Mouse (Mus musculus) C2C12 (cell line): ENCODE data around the gene Il23r. TPM values are rescaled to one million over a fixed set of nuclear protein-coding genes. Genes with fewer than 3 reads are reported as not detected.

Experiments used
- H3K27me3 ChIP-seq: one replicate; pipeline ENCODE4 v1.6.1; 2011; ENCODE audit not compliant: control insufficient read depth, insufficient read depth, insufficient read length
- H3K36me3 ChIP-seq: one replicate; pipeline ENCODE4 v1.6.1; 2011; ENCODE audit not compliant: control insufficient read depth, insufficient read depth
- H3K4me3 ChIP-seq: one replicate; pipeline ENCODE4 v1.5.1; 2011; ENCODE audit warnings: mild to moderate bottlenecking, control low read depth; ENCODE audit not compliant: poor library complexity, insufficient read depth, severe bottlenecking
- H3K79me2 ChIP-seq: one replicate; pipeline ENCODE4 v1.6.1; 2011; ENCODE audit not compliant: control insufficient read depth, insufficient read depth
- H3K79me3 ChIP-seq: one replicate; pipeline ENCODE4 v1.6.1; 2011; ENCODE audit warnings: low read depth, control low read depth
- H3ac ChIP-seq: one replicate; pipeline ENCODE3; 2011; ENCODE audit warnings: low read depth; ENCODE audit not compliant: control insufficient read depth, insufficient read length
- CEBPB ChIP-seq: IDR thresholded peaks from one replicate; pipeline ENCODE4 v1.6.1; 2011; ENCODE audit warnings: low read depth, mild to moderate bottlenecking, control low read depth, moderate library complexity
- CTCF ChIP-seq: IDR thresholded peaks from one replicate; pipeline ENCODE4 v1.5.1; 2011; ENCODE audit not compliant: control insufficient read depth, insufficient read depth, insufficient read length
- FOSL1 ChIP-seq: IDR thresholded peaks from one replicate; pipeline ENCODE4 v1.8.0; 2011; ENCODE audit warnings: mild to moderate bottlenecking, low read length; ENCODE audit not compliant: poor library complexity, insufficient read depth, severe bottlenecking
- MAX ChIP-seq: IDR thresholded peaks from one replicate; pipeline ENCODE4 v1.6.1; 2011; ENCODE audit warnings: mild to moderate bottlenecking, control low read depth
- MYOD1 ChIP-seq: IDR thresholded peaks from one replicate; pipeline ENCODE4 v1.6.1; 2011; ENCODE audit warnings: low read depth; ENCODE audit not compliant: control insufficient read depth, insufficient read length
- MYOG ChIP-seq: IDR thresholded peaks from one replicate; pipeline ENCODE4 v1.6.1; 2011; ENCODE audit not compliant: control insufficient read depth, insufficient read length; ENCODE audit errors: extremely low read depth
- USF1 ChIP-seq: IDR thresholded peaks from one replicate; pipeline ENCODE4 v1.6.1; 2011; ENCODE audit warnings: low read depth, mild to moderate bottlenecking, control low read depth, moderate library complexity
- long read RNA-seq, 2 experiments: library from polyadenylated mRNA; unstranded; transcript quantifications; one replicate each; pipeline ENCODE4 v2.0.0; 2019 to 2020
- polyA plus RNA-seq: library from polyadenylated mRNA; unstranded; fragments of >200 nt; fragmentation: generic; extraction: Trizol; gene quantifications from one replicate; pipeline ENCODE4 v1.2.1, GENCODE M21; 2012; ENCODE audit warnings: missing spikeins

Gene Il23r
- not detected for polyA plus RNA-seq
- long read RNA-seq, experiment 1, partial matches to known transcripts, result 0 of 1 reads
- long read RNA-seq, experiment 1, other reads (novel, unspliced or antisense), result 1 of 1 reads
- long read RNA-seq, experiment 2, result 0 reads

DNA sequence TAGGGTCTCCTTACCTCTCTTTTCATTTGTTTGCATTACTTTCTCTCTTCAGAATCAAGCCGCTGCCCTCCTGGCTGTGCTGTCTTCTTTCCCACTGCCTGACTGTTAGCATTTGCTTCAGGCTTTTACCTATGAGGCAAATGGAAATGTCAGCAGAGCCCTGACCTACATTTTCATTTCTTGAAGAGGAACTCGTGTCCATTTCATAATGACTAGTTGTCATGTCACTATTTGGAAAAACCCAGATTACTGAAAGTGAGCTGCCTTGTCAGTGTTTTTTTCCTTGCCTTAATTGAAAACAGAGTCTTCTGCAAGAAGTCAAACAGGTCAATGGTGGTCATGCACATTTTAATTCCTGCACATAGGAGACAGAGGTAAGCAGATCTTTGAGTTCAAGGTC lies at the start of gene Il23r:
TSS of gene Il23r (minus strand) at position 101 of the 400 bp plus-strand sequence.
- no peaks in the 10 kb centered on the region for H3K79me2 ChIP-seq
- no peaks in the 10 kb centered on the region for H3K79me3 ChIP-seq
- H3K4me3 ChIP-seq, result no peak within 1 kb of the TSS
- TF ChIP-seq MAX, result no peak
- no peak for TF ChIP-seq CTCF
- TF ChIP-seq FOSL1, result no peak
- TF ChIP-seq MYOG, result no peak
- TF ChIP-seq CEBPB, result no peak
- TF ChIP-seq USF1, result no peak
- no peak for TF ChIP-seq MYOD1
- no peak within 1 kb of the TSS for H3ac ChIP-seq
- H3K27me3 ChIP-seq, result no peaks in the 10 kb centered on the region
- no peaks in the 10 kb centered on the region for H3K36me3 ChIP-seq

- H3ac ChIP-seq, result no peak within 1 kb of the TSS
- no peak for TF ChIP-seq MYOD1
- TF ChIP-seq USF1, result no peak
- no peak for TF ChIP-seq MYOG
- TF ChIP-seq MAX, result no peak
- TF ChIP-seq FOSL1, result no peak
- TF ChIP-seq CEBPB, result no peak
- no peak for TF ChIP-seq CTCF
- H3K4me3 ChIP-seq, result no peak within 1 kb of the TSS
- H3K27me3 ChIP-seq, result peaks cover 13% of the 10 kb centered on the region
- H3K36me3 ChIP-seq, result no peaks in the 10 kb centered on the region
- H3K79me2 ChIP-seq, result no peaks in the 10 kb centered on the region
- no peaks in the 10 kb centered on the region for H3K79me3 ChIP-seq
Observed at GRCm38 (mm10) chr6:67535777-67536054, 44.1 kb upstream of the Il23r start, which contains the start of gene Tacstd2. Gene Tacstd2 (minus strand): TSS chr6:67535796.

DNA sequence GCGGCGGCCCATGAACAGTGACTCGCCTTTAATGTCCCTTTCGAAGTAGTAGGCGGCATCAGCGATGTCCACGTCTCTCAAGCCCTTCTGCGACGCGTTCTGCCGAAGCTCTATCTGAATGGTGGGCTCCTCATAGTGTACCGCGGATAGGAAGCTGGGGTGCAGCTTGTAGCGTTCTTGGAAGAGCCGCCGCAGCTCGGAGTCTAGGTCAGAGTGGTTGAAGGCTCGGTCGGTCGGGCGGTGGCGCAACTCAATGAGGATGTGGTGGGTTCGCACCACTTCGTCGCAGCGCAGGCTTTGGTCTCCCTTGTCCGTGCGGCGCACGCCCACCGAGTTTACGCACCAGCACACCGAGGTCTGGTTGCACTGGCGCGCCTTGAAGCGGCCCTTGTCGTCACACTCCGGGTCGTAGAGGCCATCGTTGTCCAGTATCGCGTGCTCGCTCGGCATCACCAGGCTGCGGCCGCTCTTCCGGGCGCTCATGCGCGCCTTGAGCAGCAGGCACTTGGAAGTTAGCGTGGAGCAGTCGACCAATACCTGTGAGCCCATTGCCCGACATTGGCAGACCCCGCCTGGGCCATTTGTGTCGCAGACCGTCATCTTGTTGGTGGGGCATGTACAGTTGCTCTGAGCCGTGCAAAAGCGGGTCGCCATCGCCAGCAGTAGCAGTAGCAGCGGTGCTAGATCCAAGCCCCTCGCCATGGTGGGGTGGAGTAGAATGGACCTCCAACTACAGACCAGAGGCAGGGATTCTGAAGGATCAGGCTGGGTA lies 43.5 kb upstream of the Il23r start:
- peaks cover 13% of the 10 kb centered on the region for H3K27me3 ChIP-seq
- no peaks in the 10 kb centered on the region for H3K79me3 ChIP-seq
- no peak overlapping the region for H3K4me3 ChIP-seq
- H3K79me2 ChIP-seq, result no peaks in the 10 kb centered on the region
- H3K36me3 ChIP-seq, result no peaks in the 10 kb centered on the region
- no peak overlapping the region for H3ac ChIP-seq
- TF ChIP-seq USF1, result no peak

DNA sequence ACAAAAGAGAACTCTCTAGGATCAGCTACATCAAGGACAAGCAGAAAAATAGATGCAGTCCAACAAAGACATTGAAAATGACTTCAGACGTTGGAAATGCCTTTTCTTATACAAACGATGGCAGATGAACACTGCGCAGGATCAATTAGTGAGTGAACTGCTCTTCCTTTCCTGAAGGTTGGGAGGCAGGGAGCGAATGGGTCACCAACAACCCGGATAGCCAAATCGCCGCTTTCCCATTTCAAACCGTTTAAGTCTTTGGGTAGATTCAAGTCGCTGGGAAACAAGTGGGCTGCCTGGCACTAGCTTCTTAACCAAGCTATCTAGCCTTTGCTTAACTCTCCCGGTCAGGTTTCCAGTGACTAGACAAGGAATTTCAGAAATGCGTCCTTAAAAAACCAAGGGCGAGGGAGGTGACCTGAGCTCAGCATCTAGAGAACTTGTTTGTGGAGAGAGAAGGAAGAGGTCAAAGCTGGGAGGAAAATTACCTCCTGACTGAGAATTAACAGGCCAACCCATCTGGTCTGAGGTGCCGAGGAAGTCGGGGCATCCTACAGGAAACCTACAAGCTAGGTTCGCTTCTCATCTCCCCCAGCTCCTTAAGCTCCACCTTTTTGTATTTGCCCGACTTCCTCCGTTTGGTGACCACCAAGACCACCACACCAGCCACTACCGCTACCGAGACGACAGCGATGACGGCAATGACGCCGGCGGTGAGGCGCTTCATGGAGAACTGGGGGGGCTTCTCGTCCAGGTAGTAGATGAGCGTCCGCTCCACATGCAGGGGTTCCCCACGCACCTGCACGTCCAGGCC lies 42.7 kb upstream of the Il23r start:
- Histone ChIP-seq H3ac (no peak overlapping the region), H3K79me3 (no peaks in the 10 kb centered on the region), H3K36me3 (no peaks in the 10 kb centered on the region), H3K27me3 (peaks cover 13% of the 10 kb centered on the region), H3K4me3 (no peak overlapping the region), H3K79me2 (no peaks in the 10 kb centered on the region)
- TF ChIP-seq MAX (no peak), CTCF (no peak), MYOD1 (no peak), USF1 (no peak), FOSL1 (no peak), CEBPB (no peak), MYOG (no peak)

GRCm38 (mm10) chr6:67532665-67533440 lies 41.2 kb upstream of the Il23r start:
- Histone ChIP-seq H3K4me3 (no peak overlapping the region), H3K79me3 (no peaks in the 10 kb centered on the region), H3ac (no peak overlapping the region), H3K36me3 (no peaks in the 10 kb centered on the region), H3K27me3 (peaks cover 13% of the 10 kb centered on the region), H3K79me2 (no peaks in the 10 kb centered on the region)
- no peak for TF ChIP-seq MYOD1
- no peak for TF ChIP-seq FOSL1
- no peak for TF ChIP-seq CTCF
- no peak for TF ChIP-seq USF1
- no peak for TF ChIP-seq CEBPB
- TF ChIP-seq MAX, result no peak
- TF ChIP-seq MYOG, result no peak
